Mouse (Mus musculus) Patski (cell line): ENCODE measurements around the gene Fgfr2. TPM values are rescaled to one million over a fixed set of nuclear protein-coding genes. Genes with fewer than 3 reads are reported as not detected.

ENCODE experiments used
- ATAC-seq: fragments of 100-300 bp; one replicate; pipeline ENCODE4 v1.8.0; 2021
- CTCF ChIA-PET: fragments of 350-600 bp; sonication (Branson Sonifier 250); formaldehyde crosslinking; loops from one replicate; lab custom pipeline; 2022; ENCODE audit warnings: inconsistent platforms; lab: Charles Lee
- POLR2A ChIA-PET: fragments of 350-600 bp; sonication (Branson Sonifier 250); formaldehyde crosslinking; loops from one replicate; lab custom pipeline; 2022; ENCODE audit warnings: antibody characterized with exemption, inconsistent platforms; lab: Charles Lee
- DNase-seq: peaks from one replicate; pipeline ENCODE4 v3.0.0-alpha.2; 2011; ENCODE audit warnings: low read depth, low spot score
- H3K27me3 ChIP-seq: fragments of 371-371 bp; one replicate; pipeline ENCODE4 v1.5.1; 2021
- CTCF ChIP-seq: fragments of 100-300 bp; IDR thresholded peaks from one replicate; pipeline ENCODE4 v1.5.1; 2021
- in situ Hi-C: fragments of 300-500 bp; cut with MboI; formaldehyde crosslinking; loops from 3 replicates; pipeline ENCODE4 v1.11.1; 2018; ENCODE audit warnings: low pct_unique_long_range_greater_than_20kb, mixed read lengths
- polyA plus RNA-seq: library from polyadenylated mRNA; unstranded; gene quantifications from one replicate; pipeline ENCODE4 v1.2.3, GENCODE M21; 2021

The Fgfr2 gene
- polyA plus RNA-seq, 1 experiment from 2014 or later = 48.8 TPM

DNA sequence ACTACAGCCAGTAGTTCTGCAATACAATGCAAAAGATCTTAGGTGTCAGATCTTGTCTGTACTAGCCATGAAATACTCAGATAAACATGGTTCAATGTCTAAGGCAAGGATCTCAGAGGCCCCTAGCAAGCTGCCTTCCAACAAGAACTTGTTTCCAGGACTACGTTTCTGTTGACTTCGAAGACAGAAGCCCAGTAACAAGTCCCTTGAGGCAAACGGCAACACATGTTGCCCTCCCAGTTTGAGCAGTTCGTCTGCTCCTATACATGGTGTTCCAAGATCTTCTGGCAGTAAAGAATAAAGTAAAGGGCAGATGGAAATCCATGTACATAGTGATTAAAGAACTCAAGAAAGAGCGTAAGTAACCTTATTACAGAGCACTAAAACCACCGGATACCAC is 269.8 kb downstream of the Fgfr2 start:
- ChIA-PET CTCF (interaction anchor here (1.7 to 2.2 kb wide), 2 partner anchors 11 to 15 kb away, joined by 4 to 6 read pairs; no protein-coding TSS in a partner anchor), POLR2A (no interaction called here)
- in situ Hi-C loops = no loop called here
- no peaks in the 10 kb centered on the region for H3K27me3 ChIP-seq
- ATAC-seq (no peak), DNase-seq (no peak)
- no peak for TF ChIP-seq CTCF

DNA sequence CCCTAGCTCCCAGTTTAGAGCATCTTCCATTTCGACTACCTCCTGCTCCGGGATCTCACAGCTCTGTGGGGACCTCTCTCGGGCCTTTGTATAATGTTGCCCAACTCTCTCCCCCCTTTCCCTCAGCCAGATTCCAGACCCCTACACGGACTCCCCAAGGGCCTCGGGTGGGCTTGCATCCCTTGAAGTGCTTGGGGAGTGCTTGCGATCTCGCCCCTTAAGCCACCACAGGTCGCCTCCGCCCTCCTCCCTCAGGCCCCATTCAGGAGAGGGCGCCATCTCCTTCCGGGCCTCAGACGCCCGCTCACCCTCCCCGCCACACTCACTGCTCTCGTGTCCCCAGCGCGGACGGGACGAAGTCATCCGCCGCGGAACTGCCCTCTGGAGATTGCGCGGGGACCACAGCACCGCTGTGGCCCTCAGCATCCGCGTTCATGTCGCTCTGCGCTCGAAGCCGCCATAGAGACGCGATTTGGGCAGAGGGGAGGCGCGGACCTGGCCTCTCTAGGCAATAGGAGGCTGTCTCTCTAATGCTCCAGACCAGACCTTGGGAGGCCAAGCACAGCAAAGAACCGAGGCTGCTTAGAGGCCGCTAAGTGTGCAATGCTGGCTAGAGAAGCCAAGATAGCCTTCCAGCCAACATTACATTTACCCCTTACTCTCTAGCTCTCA is 270.8 kb downstream of the Fgfr2 start, which contains the start of gene Eef1akmt2:
TSS of gene Eef1akmt2 (minus strand) at position 501 of the 672 bp plus-strand sequence.
- in situ Hi-C loops = no loop called here

GRCm38 (mm10) chr7:132843152-132843551 is 280.0 kb downstream of the Fgfr2 start:
- POLR2A ChIA-PET = no interaction called here
- no peaks in the 10 kb centered on the region for H3K27me3 ChIP-seq
- no peak for DNase-seq
- ATAC-seq = no peak
- no peak for TF ChIP-seq CTCF
- CTCF ChIA-PET = interaction anchor here (1.5 kb wide), 1 partner anchor 8 kb away, joined by 3 read pairs; no protein-coding TSS in a partner anchor
- in situ Hi-C loops = no loop called here

More for the DNA sequence above, 270.8 kb downstream of the Fgfr2 start, which contains the start of gene Eef1akmt2:
- DNase-seq (peak; percentile 53), ATAC-seq (peak; percentile 83)
- POLR2A ChIA-PET = interaction anchor here (0.8 kb wide), 1 partner anchor 293 kb away, joined by 3 read pairs; no protein-coding TSS in a partner anchor
- CTCF ChIA-PET = interaction anchor here (0.9 to 2.3 kb wide), 3 partner anchors 9 to 23 kb away, joined by 3 to 6 read pairs (median 4); no protein-coding TSS in a partner anchor
- no peaks in the 10 kb centered on the region for H3K27me3 ChIP-seq
- peak; percentile 76 for TF ChIP-seq CTCF

- ChIA-PET POLR2A (no interaction called here), CTCF (interaction anchor here (1.5 kb wide), 1 partner anchor 9 kb away, joined by 3 read pairs; no protein-coding TSS in a partner anchor)
- H3K27me3 ChIP-seq = no peaks in the 10 kb centered on the region
- peak; percentile 54 for ATAC-seq
- peak; percentile 61 for DNase-seq
- no peak for TF ChIP-seq CTCF
- in situ Hi-C loops = no loop called here
Measured at GRCm38 (mm10) chr7:132842455-132842854, 280.7 kb downstream of the Fgfr2 start.

- ChIA-PET POLR2A (no interaction called here), CTCF (no interaction called here)
- TF ChIP-seq CTCF = no peak
- DNase-seq (no peak), ATAC-seq (no peak)
- no peaks in the 10 kb centered on the region for H3K27me3 ChIP-seq
- in situ Hi-C loops = no loop called here
Measured at GRCm38 (mm10) chr7:132841287-132841686, 281.9 kb downstream of the Fgfr2 start.

DNA sequence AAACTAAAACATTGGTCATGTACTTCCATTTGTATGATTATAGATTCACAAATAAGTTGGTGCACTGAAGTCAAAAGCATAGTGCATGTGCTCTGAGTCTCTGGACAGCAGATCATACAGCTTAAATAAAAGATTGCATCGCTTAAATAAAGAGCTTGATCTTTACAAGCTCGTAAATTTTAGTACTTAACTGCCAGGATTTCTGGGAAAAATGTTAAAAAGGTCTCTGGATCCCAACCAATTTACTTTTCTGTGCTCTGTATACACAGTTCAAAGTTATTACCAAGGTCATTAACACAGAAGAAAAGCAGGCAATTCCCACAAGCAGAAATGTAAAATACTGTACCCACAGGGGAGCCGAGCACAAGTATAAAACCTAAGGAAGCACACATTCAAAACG is 292.2 kb downstream of the Fgfr2 start:
- in situ Hi-C loops = no loop called here
- CTCF ChIA-PET = no interaction called here
- no peak for TF ChIP-seq CTCF
- ATAC-seq (no peak), DNase-seq (no peak)
- no peaks in the 10 kb centered on the region for H3K27me3 ChIP-seq
- POLR2A ChIA-PET = no interaction called here

- H3K27me3 ChIP-seq = no peaks in the 10 kb centered on the region
- ATAC-seq (no peak), DNase-seq (no peak)
- ChIA-PET CTCF (interaction anchor here (1.1 to 1.5 kb wide), 2 partner anchors 13 to 24 kb away, joined by 3 to 4 read pairs; no protein-coding TSS in a partner anchor), POLR2A (no interaction called here)
- TF ChIP-seq CTCF = no peak
- in situ Hi-C loops = no loop called here
Measured at GRCm38 (mm10) chr7:132824346-132825022, 298.7 kb downstream of the Fgfr2 start.

DNA sequence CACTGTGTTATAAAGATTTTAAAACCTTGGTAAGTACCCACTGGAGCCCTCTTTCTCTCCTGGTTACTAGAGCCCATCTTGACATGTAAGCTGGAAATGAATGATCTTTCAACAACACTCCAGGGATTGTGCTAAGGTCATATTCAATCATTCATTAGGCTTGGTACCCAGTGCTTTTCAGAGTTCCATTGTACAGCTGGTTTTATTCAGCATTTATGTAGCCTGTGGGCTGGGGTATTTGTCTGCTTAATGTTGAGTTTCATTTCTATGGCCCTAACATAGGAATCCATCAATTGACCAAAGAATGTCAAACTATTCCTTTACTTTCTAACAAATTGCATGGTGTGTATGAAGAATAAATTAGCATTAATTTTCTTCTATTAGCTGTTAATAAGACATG is 299.3 kb downstream of the Fgfr2 start:
- in situ Hi-C loops = no loop called here
- TF ChIP-seq CTCF = no peak
- ATAC-seq = no peak
- no peak for DNase-seq
- ChIA-PET POLR2A (no interaction called here), CTCF (interaction anchor here (1.1 to 1.5 kb wide), 2 partner anchors 13 to 25 kb away, joined by 3 to 4 read pairs; no protein-coding TSS in a partner anchor)
- H3K27me3 ChIP-seq = no peaks in the 10 kb centered on the region

DNA sequence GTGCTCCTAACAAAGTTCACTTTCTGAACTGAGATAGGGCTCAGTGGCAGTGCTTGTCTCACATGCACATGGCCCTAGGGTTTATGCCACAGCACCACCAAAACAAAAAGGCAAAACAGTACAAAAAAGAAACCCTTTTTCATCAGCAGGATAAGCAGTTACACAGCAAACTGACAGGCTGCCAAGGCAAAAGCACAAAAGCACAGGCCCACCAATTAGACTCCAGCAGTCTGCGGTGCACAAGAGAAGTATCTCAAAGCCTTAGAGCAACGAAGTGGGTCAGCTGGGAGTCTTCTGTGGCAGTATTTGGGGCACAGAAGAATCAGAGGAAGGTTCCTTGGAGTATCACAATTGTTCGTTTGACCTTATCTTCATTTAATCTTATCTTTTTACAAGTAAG is 302.5 kb downstream of the Fgfr2 start:
- H3K27me3 ChIP-seq = no peaks in the 10 kb centered on the region
- ChIA-PET POLR2A (no interaction called here), CTCF (no interaction called here)
- no peak for ATAC-seq
- DNase-seq = no peak
- in situ Hi-C loops = no loop called here
- TF ChIP-seq CTCF = no peak

- in situ Hi-C loops = loop anchor here (10.0 kb wide), 1 partner anchor 242 kb away; the partner anchor contains the start of gene Oat
- no peaks in the 10 kb centered on the region for H3K27me3 ChIP-seq
- POLR2A ChIA-PET = interaction anchor here (0.6 to 0.7 kb wide), 4 partner anchors 9 to 162 kb away, joined by 3 read pairs; no protein-coding TSS in a partner anchor
- ATAC-seq (no peak), DNase-seq (no peak)
- TF ChIP-seq CTCF = no peak
- CTCF ChIA-PET = interaction anchor here (0.8 kb wide), 1 partner anchor 10 kb away, joined by 3 read pairs; no protein-coding TSS in a partner anchor
Measured at GRCm38 (mm10) chr7:132817056-132817455, 306.1 kb downstream of the Fgfr2 start.
